Mouse (Mus musculus) CH12.LX (cell line): ENCODE measurements around the gene Cst13.

Experiments used
- CHD2 ChIP-seq: IDR thresholded peaks from 2 replicates; pipeline ENCODE4 v1.6.1; 2011; ENCODE audit warnings: low read length, improper control_type of control experiment
- JUN ChIP-seq: IDR thresholded peaks from 2 replicates; pipeline ENCODE4 v1.6.1; 2011; ENCODE audit warnings: low read depth, mild to moderate bottlenecking, low read length, improper control_type of control experiment, moderate library complexity; ENCODE audit not compliant: insufficient read depth
- KAT2A ChIP-seq: IDR thresholded peaks from 2 replicates; pipeline ENCODE4 v1.6.1; 2012; ENCODE audit warnings: low read length, improper control_type of control experiment, inconsistent platforms; ENCODE audit not compliant: insufficient replicate concordance
- MAZ ChIP-seq: IDR thresholded peaks from 2 replicates; pipeline ENCODE4 v1.6.1; 2012; ENCODE audit warnings: low read depth, mild to moderate bottlenecking, inconsistent platforms, low read length, improper control_type of control experiment, moderate library complexity
- NRF1 ChIP-seq: IDR thresholded peaks from 2 replicates; pipeline ENCODE4 v1.6.1; 2014; ENCODE audit warnings: low read depth, mild to moderate bottlenecking, inconsistent platforms, low read length, improper control_type of control experiment, moderate library complexity
- POLR2A ChIP-seq: IDR thresholded peaks from 2 replicates; pipeline ENCODE4 v1.6.1; 2011; ENCODE audit warnings: low read depth, mild to moderate bottlenecking, improper control_type of control experiment, low read length
- SIN3A ChIP-seq: IDR thresholded peaks from 2 replicates; pipeline ENCODE4 v1.6.1; 2012; ENCODE audit warnings: low read length, improper control_type of control experiment, inconsistent platforms
- TCF12 ChIP-seq: IDR thresholded peaks from 2 replicates; pipeline ENCODE4 v1.6.1; 2014; ENCODE audit warnings: low read depth, mild to moderate bottlenecking, inconsistent platforms, low read length, improper control_type of control experiment
- ZC3H11A ChIP-seq: IDR thresholded peaks from 2 replicates; pipeline ENCODE4 v1.6.1; 2012; ENCODE audit warnings: low read depth, mild to moderate bottlenecking, inconsistent platforms, low read length, improper control_type of control experiment

DNA sequence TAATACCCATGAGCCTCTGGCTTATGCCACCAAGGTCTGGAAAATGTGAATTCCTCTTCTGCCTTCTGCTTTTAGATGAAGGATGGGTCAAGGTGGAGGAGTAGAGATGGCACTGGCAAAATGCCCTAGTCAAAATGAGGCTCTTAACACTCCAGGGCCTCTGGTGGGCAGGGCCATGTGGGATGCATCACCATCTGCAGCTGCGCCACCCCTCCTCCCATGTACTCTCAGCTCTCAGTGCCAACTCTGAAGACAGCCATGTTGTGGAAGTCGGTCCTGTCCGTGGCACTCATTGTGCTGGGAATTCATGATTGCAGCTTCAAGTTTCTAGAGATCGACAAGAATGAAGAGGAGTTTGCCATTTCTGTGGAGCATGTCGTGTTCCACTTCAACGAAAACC, 30.7 kb upstream of the Cst13 start, which contains the start of gene Cst12:
- TF ChIP-seq JUN, result no peak
- no peak for TF ChIP-seq TCF12
- TF ChIP-seq NRF1, result no peak
- no peak for TF ChIP-seq CHD2
- TF ChIP-seq SIN3A, result no peak
- no peak for TF ChIP-seq MAZ
- TF ChIP-seq POLR2A, result no peak
- no peak for TF ChIP-seq ZC3H11A
- TF ChIP-seq KAT2A, result no peak
